Mouse (Mus musculus) stomach, postnatal 0 days (tissue): ENCODE measurements at regions not wholly inside any gene's neighbourhood (a gene's known extent, or its start where the extent isn't known, plus 50 kb on each side); places are given as distances from the start of the nearest gene placed in this dataset.

Experiments used
- ATAC-seq: fragments of 200-750 bp; cut with Nextera tagmentation; 2 replicates; pipeline ENCODE4 v1.8.0; 2017; ENCODE audit not compliant: low FRiP score, low TSS enrichment
- DNase-seq: peaks from one replicate; pipeline ENCODE4 v3.0.0-alpha.2; 2016; ENCODE audit warnings: low spot score
- H3K27ac ChIP-seq: fragments of 300-500 bp; sonication (generic); replicated peaks from 2 replicates; pipeline ENCODE4 v1.5.1; 2014; ENCODE audit warnings: mild to moderate bottlenecking, control low read depth
- H3K27me3 ChIP-seq: fragments of 300-500 bp; sonication (generic); 2 replicates; pipeline ENCODE4 v1.6.1; 2014; ENCODE audit warnings: low read length; ENCODE audit not compliant: control insufficient read depth, insufficient read depth
- H3K36me3 ChIP-seq: fragments of 300-500 bp; sonication (generic); 2 replicates; pipeline ENCODE4 v1.6.1; 2014; ENCODE audit warnings: low read length, mixed read lengths; ENCODE audit not compliant: control insufficient read depth, insufficient read depth
- H3K4me1 ChIP-seq: fragments of 300-500 bp; sonication (generic); replicated peaks from 2 replicates; pipeline ENCODE4 v1.6.1; 2014; ENCODE audit warnings: antibody characterized with exemption; ENCODE audit not compliant: control insufficient read depth, insufficient read depth
- H3K4me2 ChIP-seq: fragments of 300-500 bp; sonication (generic); replicated peaks from 2 replicates; pipeline ENCODE4 v1.6.1; 2014; ENCODE audit warnings: low read depth, mild to moderate bottlenecking, control low read depth, moderate library complexity
- H3K4me3 ChIP-seq: fragments of 300-500 bp; sonication (generic); 2 replicates; pipeline ENCODE4 v1.5.1; 2014; ENCODE audit warnings: low read depth, low read length, control low read depth
- H3K9ac ChIP-seq: fragments of 300-500 bp; sonication (generic); 2 replicates; pipeline ENCODE4 v1.6.1; 2014; ENCODE audit warnings: mild to moderate bottlenecking, low read length, control low read depth, mixed read lengths
- H3K9me3 ChIP-seq: fragments of 300-500 bp; sonication (generic); 2 replicates; pipeline ENCODE4 v1.6.1; 2016; ENCODE audit warnings: low read length; ENCODE audit not compliant: control insufficient read depth
- CTCF ChIP-seq: IDR thresholded peaks from 2 replicates; pipeline ENCODE4 v1.5.1; 2016; ENCODE audit warnings: antibody characterized with exemption, low read depth, mild to moderate bottlenecking, moderate library complexity
- EP300 ChIP-seq: optimal IDR thresholded peaks from 2 replicates; pipeline ENCODE3; 2016; ENCODE audit warnings: antibody characterized with exemption
- WGBS: fragments of 180-500 bp; shearing (Covaris S2); extraction: QIAGEN DNeasy Blood & Tissue Kit; methylation state at CpG from one replicate; pipeline ENCODE4 v1.1.7; 2014; 5-methylcytosine and 5-hydroxymethylcytosine counted together

GRCm38 (mm10) chr4:64876924-64877323 lies 247.1 kb upstream of the Pappa start:
- ATAC-seq (no peak), DNase-seq (no peak)

GRCm38 (mm10) chr4:64897935-64898334 lies 226.0 kb upstream of the Pappa start:
- no peak for DNase-seq
- H3K9ac ChIP-seq: no peak overlapping the region
- WGBS: 78% methylated on average over 3 of the region's 3 CpGs
- no peaks in the 10 kb centered on the region for H3K4me1 ChIP-seq
- H3K4me3 ChIP-seq: no peak overlapping the region
- no peaks in the 10 kb centered on the region for H3K9me3 ChIP-seq
- H3K27me3 ChIP-seq: no peaks in the 10 kb centered on the region
- H3K4me2 ChIP-seq: no peak overlapping the region
- no peak overlapping the region for H3K27ac ChIP-seq
- TF ChIP-seq EP300 (no peak), CTCF (no peak)
- H3K36me3 ChIP-seq: no peaks in the 10 kb centered on the region
- no peak for ATAC-seq

More at GRCm38 (mm10) chr4:64876924-64877323, 247.1 kb upstream of the Pappa start:
- Histone ChIP-seq H3K4me3 (no peak overlapping the region), H3K27ac (no peak overlapping the region), H3K4me1 (no peaks in the 10 kb centered on the region), H3K9me3 (no peaks in the 10 kb centered on the region), H3K9ac (no peak overlapping the region), H3K27me3 (no peaks in the 10 kb centered on the region), H3K4me2 (no peak overlapping the region), H3K36me3 (no peaks in the 10 kb centered on the region)
- 75% methylated on average over 1 of the region's 1 CpGs for WGBS
- TF ChIP-seq CTCF (no peak), EP300 (no peak)

GRCm38 (mm10) chr4:64901091-64901845 lies 222.7 kb upstream of the Pappa start:
- Histone ChIP-seq H3K4me1 (no peaks in the 10 kb centered on the region), H3K27ac (peak overlapping the region; percentile 41; the same call in 1 of the 2 replicates), H3K4me2 (no peak overlapping the region), H3K36me3 (no peaks in the 10 kb centered on the region), H3K9me3 (no peaks in the 10 kb centered on the region), H3K9ac (no peak overlapping the region), H3K27me3 (no peaks in the 10 kb centered on the region), H3K4me3 (no peak overlapping the region)
- DNase-seq (no peak), ATAC-seq (peak; percentile 74; the same call in 1 of the 2 replicates)
- 21% methylated on average over 5 of the region's 5 CpGs for WGBS
- TF ChIP-seq EP300 (no peak), CTCF (no peak)

GRCm38 (mm10) chr4:64923751-64924150 lies 200.2 kb upstream of the Pappa start:
- Histone ChIP-seq H3K4me3 (no peak overlapping the region), H3K27ac (no peak overlapping the region), H3K9ac (no peak overlapping the region), H3K36me3 (no peaks in the 10 kb centered on the region), H3K4me1 (no peaks in the 10 kb centered on the region), H3K4me2 (no peak overlapping the region), H3K27me3 (no peaks in the 10 kb centered on the region), H3K9me3 (no peaks in the 10 kb centered on the region)
- ATAC-seq (no peak), DNase-seq (no peak)
- no peak for TF ChIP-seq CTCF
- no peak for TF ChIP-seq EP300

GRCm38 (mm10) chr4:64928553-64928952 lies 195.4 kb upstream of the Pappa start:
- H3K9me3 ChIP-seq: no peaks in the 10 kb centered on the region
- no peak overlapping the region for H3K27ac ChIP-seq
- TF ChIP-seq CTCF (no peak), EP300 (no peak)
- ATAC-seq (no peak), DNase-seq (no peak)
- no peaks in the 10 kb centered on the region for H3K4me1 ChIP-seq
- no peaks in the 10 kb centered on the region for H3K27me3 ChIP-seq
- H3K36me3 ChIP-seq: no peaks in the 10 kb centered on the region
- H3K9ac ChIP-seq: no peak overlapping the region
- H3K4me3 ChIP-seq: no peak overlapping the region
- H3K4me2 ChIP-seq: no peak overlapping the region
- WGBS: 66% methylated on average over 2 of the region's 2 CpGs

- H3K4me2 ChIP-seq: no peak overlapping the region
- no peak overlapping the region for H3K27ac ChIP-seq
- H3K9me3 ChIP-seq: no peaks in the 10 kb centered on the region
- DNase-seq (no peak), ATAC-seq (no peak)
- H3K36me3 ChIP-seq: no peaks in the 10 kb centered on the region
- no peak overlapping the region for H3K4me3 ChIP-seq
- no peaks in the 10 kb centered on the region for H3K4me1 ChIP-seq
- H3K9ac ChIP-seq: no peak overlapping the region
- no peaks in the 10 kb centered on the region for H3K27me3 ChIP-seq
- TF ChIP-seq EP300 (no peak), CTCF (no peak)
Observed at GRCm38 (mm10) chr4:64945547-64945946, 178.4 kb upstream of the Pappa start.
